8 mouse cellular contexts compared by ENCODE assay signal in the genomic region with DNA sequence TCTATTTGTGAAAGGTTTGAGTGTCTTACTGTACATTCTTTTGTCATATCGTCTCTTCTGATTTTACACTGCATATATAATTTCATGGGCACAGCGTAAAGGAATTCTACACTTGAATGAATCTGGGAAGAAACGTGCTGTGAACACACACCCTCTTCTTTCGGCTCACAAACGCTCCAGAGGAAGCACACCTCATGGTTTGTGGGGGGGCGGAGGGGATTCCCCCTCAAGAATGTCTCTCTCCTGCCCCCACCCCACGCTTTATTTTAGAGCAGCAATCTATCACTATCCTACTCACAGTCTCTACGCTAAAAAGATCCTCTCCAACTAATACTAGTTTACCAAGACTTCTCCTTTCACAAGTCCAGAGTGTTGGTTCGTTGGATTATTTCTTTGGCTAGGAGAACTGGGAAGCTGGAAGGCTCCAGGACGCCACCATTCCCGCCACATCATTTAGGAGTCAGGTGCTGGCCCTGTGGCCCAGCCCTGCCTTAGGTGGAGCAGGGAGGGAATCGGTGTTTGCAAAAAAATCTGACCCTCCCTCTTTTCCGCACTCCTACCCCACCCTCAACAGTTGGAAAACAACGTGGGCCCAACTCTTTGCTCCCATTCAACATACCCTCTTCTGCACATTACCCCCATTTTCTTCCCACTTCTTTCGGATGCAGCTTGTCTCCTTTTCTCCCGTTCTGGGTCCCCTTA. TPM values are rescaled to one million over a fixed set of nuclear protein-coding genes. Genes with fewer than 3 reads are reported as not detected.
DNase-seq lines count a peak whose midpoint lies in the region; ATAC-seq and TF ChIP-seq lines count a peak whose summit lies in the region.

No protein-coding gene starts in this region.

- DNase-seq in layer of hippocampus, adult 2 months (ENCODE audit: low spot score in 2 of 2) = no peak
- no peak for DNase-seq in layer of hippocampus, postnatal 14 days (ENCODE audit: low spot score in 2 of 2)
- peak; percentile 66 for DNase-seq in T-cell, adult 2 months (ENCODE audit: low spot score)
- peak; percentile 21 for DNase-seq in neural tube, embryonic 11.5 days (ENCODE audit: low spot score)
- no peak for DNase-seq in gastrocnemius, adult 8-10 months (ENCODE audit: low spot score in 2 of 2)
- DNase-seq in gastrocnemius, postnatal 25 days = no peak

- peak; percentile 63 for ATAC-seq in embryonic facial prominence, embryonic 15.5 days (ENCODE audit: insufficient number of reproducible peaks, low FRiP score, low TSS enrichment, low read depth)
- ATAC-seq in limb, embryonic 12.5 days (ENCODE audit: insufficient number of reproducible peaks, insufficient read depth, low FRiP score, low TSS enrichment, low read depth) = peak; percentile 54; the same call in 1 of the 2 replicates
- ATAC-seq in neural tube, embryonic 11.5 days (ENCODE audit: insufficient read depth, low FRiP score, low TSS enrichment) = peak; percentile 60

- WGBS in embryonic facial prominence, embryonic 15.5 days = 2% methylated on average over 16 of the region's 16 CpGs
- 3% methylated on average over 16 of the region's 16 CpGs for WGBS in limb, embryonic 12.5 days
- WGBS in neural tube, embryonic 11.5 days = 2% methylated on average over 16 of the region's 16 CpGs

- H3K4me3 ChIP-seq in layer of hippocampus, adult 2 months = peak overlapping the region; percentile 76
- H3K4me3 ChIP-seq in embryonic facial prominence, embryonic 15.5 days (replicated peaks) = peak overlapping the region; percentile 74
- H3K4me3 ChIP-seq in limb, embryonic 12.5 days (replicated peaks) = peak overlapping the region; percentile 81
- peak overlapping the region; percentile 91 for H3K4me3 ChIP-seq in neural tube, embryonic 11.5 days (ENCODE audit: low read depth, low read length)

- no peaks in the 10 kb centered on the region for H3K9me3 ChIP-seq in embryonic facial prominence, embryonic 15.5 days (replicated peaks)
- no peaks in the 10 kb centered on the region for H3K9me3 ChIP-seq in limb, embryonic 12.5 days
- no peaks in the 10 kb centered on the region for H3K9me3 ChIP-seq in neural tube, embryonic 11.5 days (ENCODE audit: control insufficient read depth, low read length)

- no peaks in the 10 kb centered on the region for H3K27me3 ChIP-seq in embryonic facial prominence, embryonic 15.5 days
- H3K27me3 ChIP-seq in limb, embryonic 12.5 days = no peaks in the 10 kb centered on the region
- no peaks in the 10 kb centered on the region for H3K27me3 ChIP-seq in neural tube, embryonic 11.5 days (ENCODE audit: control insufficient read depth, insufficient read depth, low read length)

- H3K9ac ChIP-seq in embryonic facial prominence, embryonic 15.5 days = peak overlapping the region; percentile 73
- peak overlapping the region; percentile 90 for H3K9ac ChIP-seq in limb, embryonic 12.5 days (replicated peaks)
- H3K9ac ChIP-seq in neural tube, embryonic 11.5 days (ENCODE audit: low read length) = peak overlapping the region; percentile 95

- H3K36me3 ChIP-seq in embryonic facial prominence, embryonic 15.5 days = no peaks in the 10 kb centered on the region
- H3K36me3 ChIP-seq in limb, embryonic 12.5 days = no peaks in the 10 kb centered on the region
- no peaks in the 10 kb centered on the region for H3K36me3 ChIP-seq in neural tube, embryonic 11.5 days (ENCODE audit: control insufficient read depth, insufficient read depth, low read length)

- peak overlapping the region; percentile 85 for H3K4me2 ChIP-seq in embryonic facial prominence, embryonic 15.5 days (replicated peaks)
- peak overlapping the region; percentile 74 for H3K4me2 ChIP-seq in limb, embryonic 12.5 days
- H3K4me2 ChIP-seq in neural tube, embryonic 11.5 days (ENCODE audit: low read depth) = peak overlapping the region; percentile 77

- H3K4me1 ChIP-seq in embryonic facial prominence, embryonic 15.5 days = peaks cover 6% of the 10 kb centered on the region; the same call in 1 of the 2 replicates
- peaks cover 12% of the 10 kb centered on the region for H3K4me1 ChIP-seq in limb, embryonic 12.5 days (replicated peaks)
- H3K4me1 ChIP-seq in neural tube, embryonic 11.5 days (ENCODE audit: control insufficient read depth, insufficient read depth, low read length) = peaks cover 5% of the 10 kb centered on the region

- no peak for TF ChIP-seq CTCF in layer of hippocampus, adult 2 months (conservative IDR thresholded peaks at IDR 0.05)

- peak overlapping the region; percentile 99 for H3K27ac ChIP-seq in layer of hippocampus, adult 2 months
- H3K27ac ChIP-seq in embryonic facial prominence, embryonic 15.5 days (replicated peaks) = peak overlapping the region; percentile 96
- H3K27ac ChIP-seq in limb, embryonic 12.5 days = peak overlapping the region; percentile 93
- H3K27ac ChIP-seq in neural tube, embryonic 11.5 days (ENCODE audit: low read depth, low read length) = peak overlapping the region; percentile 88; the same call in 1 of the 2 replicates

RNA-seq across cellular contexts. Expression of gene Usp54, which starts 0.8 kb away (rescaled TPM):
- total RNA-seq in layer of hippocampus, adult 2 months (2021) = 10 to 100 TPM; 51.4 to 57.1 TPM
- total RNA-seq in layer of hippocampus, postnatal 14 days (2021) = 10 to 100 TPM; 38.6 to 51.9 TPM
- polyA plus RNA-seq in embryonic facial prominence, embryonic 15.5 days (2015; fragmentation: Nextera tagmentation; extraction: Ambion mirVana) = 5.6 and 6.6 TPM in 2 replicates
- polyA plus RNA-seq in limb, embryonic 12.5 days (2016; fragmentation: Nextera tagmentation; extraction: Ambion mirVana) = 11.4 and 13.7 TPM in 2 replicates
- polyA plus RNA-seq in neural tube, embryonic 11.5 days (2014; fragmentation: Nextera tagmentation; extraction: Ambion mirVana) = 14.0 and 15.7 TPM in 2 replicates
- 1 to 10 TPM; 2.4 to 6.4 (median 3.8) TPM for total RNA-seq in gastrocnemius, adult 8-10 months (2022)
- total RNA-seq in gastrocnemius, postnatal 25 days (2021) = 1 to 10 TPM; 3.8 to 5.1 TPM

RNA-seq across cellular contexts. Expression of gene Myoz1, which starts 16.3 kb away (rescaled TPM):
- total RNA-seq in layer of hippocampus, adult 2 months (2021) = not detected
- total RNA-seq in layer of hippocampus, postnatal 14 days (2021) = not detected
- polyA plus RNA-seq in embryonic facial prominence, embryonic 15.5 days (2015; fragmentation: Nextera tagmentation; extraction: Ambion mirVana) = 7.0 and 9.7 TPM in 2 replicates
- 1.3 and 1.5 TPM in 2 replicates for polyA plus RNA-seq in limb, embryonic 12.5 days (2016; fragmentation: Nextera tagmentation; extraction: Ambion mirVana)
- 0.45 and 0.55 TPM in 2 replicates for polyA plus RNA-seq in neural tube, embryonic 11.5 days (2014; fragmentation: Nextera tagmentation; extraction: Ambion mirVana)
- total RNA-seq in gastrocnemius, adult 8-10 months (2022) = 1,000 to 10,000 TPM; 3,090 to 3,449 (median 3,228) TPM
- total RNA-seq in gastrocnemius, postnatal 25 days (2021) = 1,000 to 10,000 TPM; 2,514 to 2,966 TPM

RNA-seq across cellular contexts. Expression of gene Synpo2l, which starts 28.1 kb away (rescaled TPM):
- total RNA-seq in layer of hippocampus, adult 2 months (2021) = under 1 TPM; 0.15 to 0.23 TPM
- under 1 TPM; 0.35 to 0.57 TPM for total RNA-seq in layer of hippocampus, postnatal 14 days (2021)
- polyA plus RNA-seq in embryonic facial prominence, embryonic 15.5 days (2015; fragmentation: Nextera tagmentation; extraction: Ambion mirVana) = 30.1 and 37.7 TPM in 2 replicates
- 11.7 and 14.2 TPM in 2 replicates for polyA plus RNA-seq in limb, embryonic 12.5 days (2016; fragmentation: Nextera tagmentation; extraction: Ambion mirVana)
- polyA plus RNA-seq in neural tube, embryonic 11.5 days (2014; fragmentation: Nextera tagmentation; extraction: Ambion mirVana) = 6.2 and 7.5 TPM in 2 replicates
- 100 to 1,000 TPM; 153 to 168 (median 158) TPM for total RNA-seq in gastrocnemius, adult 8-10 months (2022)
- total RNA-seq in gastrocnemius, postnatal 25 days (2021) = 100 to 1,000 TPM; 135 to 192 TPM

RNA-seq across cellular contexts. Expression of gene Sec24c, which starts 34.0 kb away (rescaled TPM):
- total RNA-seq in layer of hippocampus, adult 2 months (2021) = 100 to 1,000 TPM; 104 to 108 TPM
- 100 to 1,000 TPM; 106 to 110 TPM for total RNA-seq in layer of hippocampus, postnatal 14 days (2021)
- 86.8 and 92.5 TPM in 2 replicates for polyA plus RNA-seq in embryonic facial prominence, embryonic 15.5 days (2015; fragmentation: Nextera tagmentation; extraction: Ambion mirVana)
- 77.2 and 91.2 TPM in 2 replicates for polyA plus RNA-seq in limb, embryonic 12.5 days (2016; fragmentation: Nextera tagmentation; extraction: Ambion mirVana)
- polyA plus RNA-seq in neural tube, embryonic 11.5 days (2014; fragmentation: Nextera tagmentation; extraction: Ambion mirVana) = 90.6 and 95.8 TPM in 2 replicates
- total RNA-seq in gastrocnemius, adult 8-10 months (2022) = 10 to 100 TPM; 64.6 to 79.3 (median 71.4) TPM
- 10 to 100 TPM; 65.0 to 68.8 TPM for total RNA-seq in gastrocnemius, postnatal 25 days (2021)

RNA-seq across cellular contexts. Expression of gene Fut11, which starts 54.7 kb away (rescaled TPM):
- 10 to 100 TPM; 14.8 to 15.5 TPM for total RNA-seq in layer of hippocampus, adult 2 months (2021)
- 10 to 100 TPM; 18.2 to 18.5 TPM for total RNA-seq in layer of hippocampus, postnatal 14 days (2021)
- 32.3 and 34.2 TPM in 2 replicates for polyA plus RNA-seq in embryonic facial prominence, embryonic 15.5 days (2015; fragmentation: Nextera tagmentation; extraction: Ambion mirVana)
- polyA plus RNA-seq in limb, embryonic 12.5 days (2016; fragmentation: Nextera tagmentation; extraction: Ambion mirVana) = 24.9 and 27.2 TPM in 2 replicates
- polyA plus RNA-seq in neural tube, embryonic 11.5 days (2014; fragmentation: Nextera tagmentation; extraction: Ambion mirVana) = 22.6 and 23.1 TPM in 2 replicates
- 1 to 10 TPM; 1.3 to 2.0 (median 1.5) TPM for total RNA-seq in gastrocnemius, adult 8-10 months (2022)
- 1 to 10 TPM; 2.7 to 4.0 TPM for total RNA-seq in gastrocnemius, postnatal 25 days (2021)

Comparison
In these comparisons a context has a peak if more than half of its experiments do, and no peak if none do; other contexts are left out.
1. DNase-seq: peak in T-cell, adult 2 months (single experiment) and neural tube, embryonic 11.5 days (single experiment); none in layer of hippocampus, adult 2 months (0 of 2), layer of hippocampus, postnatal 14 days (0 of 2), gastrocnemius, adult 8-10 months (0 of 2) and gastrocnemius, postnatal 25 days (single experiment).
2. RNA of gene Usp54, which starts 0.8 kb away (total RNA-seq): 51.4 to 57.1 TPM in layer of hippocampus, adult 2 months and 38.6 to 51.9 TPM in layer of hippocampus, postnatal 14 days; 3.8 to 5.1 TPM in gastrocnemius, postnatal 25 days and 2.4 to 6.4 TPM in gastrocnemius, adult 8-10 months; every median in the first group is over 4 times any median in the second.
3. RNA of gene Myoz1, which starts 16.3 kb away (total RNA-seq): 3,090 to 3,449 TPM in gastrocnemius, adult 8-10 months and 2,514 to 2,966 TPM in gastrocnemius, postnatal 25 days; not detected in layer of hippocampus, postnatal 14 days and not detected in layer of hippocampus, adult 2 months; every median in the first group is over 1,000 times any median in the second.
4. RNA of gene Synpo2l, which starts 28.1 kb away (total RNA-seq): 135 to 192 TPM in gastrocnemius, postnatal 25 days and 153 to 168 TPM in gastrocnemius, adult 8-10 months; 0.35 to 0.57 TPM in layer of hippocampus, postnatal 14 days and 0.15 to 0.23 TPM in layer of hippocampus, adult 2 months; every median in the first group is over 10 times any median in the second.
5. Peak in every context shown above with its lines, with median percentiles within 50 percentile points of each other: H3K27ac ChIP-seq, H3K4me3 ChIP-seq, ATAC-seq, H3K4me2 ChIP-seq and H3K9ac ChIP-seq.